Comparison of ENCODE assay signal across 13 mouse cellular contexts in genomic region chr10:105513777-105514322, GRCm38 (mm10).
"Had no signal": no experiment of that assay in that cellular context is flagged by ENCODE, and none has a peak within 500 bp of the region (broad histone marks: within the 10 kb centered on the region; RNA-seq: fewer than 3 reads in every experiment).

No protein-coding gene starts in this region.

- H3K9ac ChIP-seq: intestine, embryonic 15.5 days; kidney, embryonic 15.5 days; lung, embryonic 14.5 days had no signal

- H3K4me2 ChIP-seq: intestine, embryonic 15.5 days; kidney, embryonic 15.5 days; lung, embryonic 14.5 days; midbrain, embryonic 11.5 days had no signal

- H3K36me3 ChIP-seq: intestine, embryonic 15.5 days; kidney, embryonic 15.5 days had no signal

- H3K9me3 ChIP-seq: intestine, embryonic 15.5 days; kidney, embryonic 15.5 days had no signal

- DNase-seq: kidney, adult 11 months; kidney, adult 8-10 months; kidney, postnatal 10 days; kidney, postnatal 36 days; layer of hippocampus, postnatal 36 days; lung, embryonic 14.5 days; midbrain, embryonic 14.5 days; thymus, adult 18-20 months; thymus, postnatal 36 days had no signal

- H3K4me3 ChIP-seq: intestine, embryonic 15.5 days; kidney, embryonic 15.5 days; left cerebral cortex, adult 2 months had no signal

- H3K27ac ChIP-seq: intestine, embryonic 15.5 days; kidney, embryonic 15.5 days; left cerebral cortex, adult 2 months had no signal

- ATAC-seq: intestine, embryonic 15.5 days had no signal

- H3K27me3 ChIP-seq: intestine, embryonic 15.5 days; kidney, embryonic 15.5 days had no signal
